Mouse (Mus musculus) MEL (cell line): ENCODE measurements at regions not wholly inside any gene's neighbourhood (a gene's known extent, or its start where the extent isn't known, plus 50 kb on each side); places are given as distances from the start of the nearest gene placed in this dataset.

Experiments used
- DNase-seq: peaks from one replicate; pipeline ENCODE4 v3.0.0; 2011; ENCODE audit warnings: low read depth, low spot score
- H3K27ac ChIP-seq: 2 replicates; pipeline ENCODE4 v1.5.1; 2012; ENCODE audit warnings: low read depth, mild to moderate bottlenecking, control low read depth, low read length, moderate library complexity; ENCODE audit not compliant: control insufficient read depth
- H3K27me3 ChIP-seq, 2 experiments: fragments of 150-350 bp in 1 of 2; sonication (generic) in 1 of 2; 2 replicates each; pipeline ENCODE4 v1.6.1; 2012; ENCODE audit warnings: low read length in 2 of 2, mild to moderate bottlenecking in 2 of 2, improper control_type of control experiment in 1 of 2, moderate library complexity in 1 of 2; ENCODE audit not compliant: insufficient read depth in 2 of 2, control insufficient read depth in 1 of 2
- H3K36me3 ChIP-seq, 2 experiments: 2 replicates each; pipeline ENCODE4 v1.6.1; 2012 to 2014; ENCODE audit warnings: low read length in 2 of 2, improper control_type of control experiment in 1 of 2, inconsistent platforms in 1 of 2, mild to moderate bottlenecking in 1 of 2; ENCODE audit not compliant: insufficient read depth in 2 of 2, control insufficient read depth in 1 of 2
- H3K4me1 ChIP-seq, 2 experiments: fragments of 150-350 bp in 1 of 2; sonication (generic) in 1 of 2; 2 replicates each; pipeline ENCODE4 v1.6.1; 2012; ENCODE audit warnings: low read length in 2 of 2, improper control_type of control experiment in 1 of 2, mild to moderate bottlenecking in 1 of 2; ENCODE audit not compliant: insufficient read depth in 2 of 2, control insufficient read depth in 1 of 2
- H3K4me3 ChIP-seq, 2 experiments: fragments of 150-350 bp in 1 of 2; sonication (generic) in 1 of 2; 2 replicates each; pipeline ENCODE4 v1.5.1; 2012; ENCODE audit warnings: low read depth in 2 of 2, low read length in 2 of 2, mild to moderate bottlenecking in 2 of 2, moderate library complexity in 2 of 2, control low read depth in 1 of 2, improper control_type of control experiment in 1 of 2; ENCODE audit not compliant: control insufficient read depth in 1 of 2, insufficient read depth in 1 of 2
- H3K79me2 ChIP-seq: 2 replicates; pipeline ENCODE4 v1.6.1; 2012; ENCODE audit warnings: mild to moderate bottlenecking, low read length, moderate library complexity; ENCODE audit not compliant: control insufficient read depth, poor library complexity, insufficient read depth
- H3K9ac ChIP-seq: 2 replicates; pipeline ENCODE4 v1.6.1; 2012; ENCODE audit warnings: low read depth, mild to moderate bottlenecking, control low read depth, low read length, moderate library complexity; ENCODE audit not compliant: control insufficient read depth, poor library complexity, severe bottlenecking
- H3K9me3 ChIP-seq: fragments of 150-350 bp; sonication (generic); replicated peaks from 2 replicates; pipeline ENCODE4 v1.6.1; 2012; ENCODE audit warnings: mild to moderate bottlenecking, low read length, improper control_type of control experiment, moderate library complexity; ENCODE audit not compliant: insufficient read depth
- CHD1 ChIP-seq: IDR thresholded peaks from 2 replicates; pipeline ENCODE4 v1.6.1; 2012; ENCODE audit warnings: low read depth, mild to moderate bottlenecking, inconsistent platforms, low read length, improper control_type of control experiment
- CHD2 ChIP-seq: IDR thresholded peaks from 2 replicates; pipeline ENCODE4 v1.6.1; 2011; ENCODE audit warnings: low read length, improper control_type of control experiment
- ELF1 ChIP-seq: IDR thresholded peaks from 2 replicates; pipeline ENCODE4 v1.6.1; 2014; ENCODE audit warnings: low read depth, mild to moderate bottlenecking, inconsistent platforms, low read length, improper control_type of control experiment, moderate library complexity
- EP300 ChIP-seq, 2 experiments: IDR thresholded peaks; 2 replicates each; pipeline ENCODE4 v1.6.1; 2011; ENCODE audit warnings: improper control_type of control experiment in 2 of 2, low read length in 2 of 2, low read depth in 1 of 2, mild to moderate bottlenecking in 1 of 2
- ETS1 ChIP-seq: IDR thresholded peaks from 2 replicates; pipeline ENCODE4 v1.6.1; 2012; ENCODE audit warnings: low read depth, mild to moderate bottlenecking, inconsistent platforms, low read length, improper control_type of control experiment, moderate library complexity
- GABPA ChIP-seq: IDR thresholded peaks from 2 replicates; pipeline ENCODE4 v1.6.1; 2012; ENCODE audit warnings: low read depth, mild to moderate bottlenecking, inconsistent platforms, low read length, improper control_type of control experiment, moderate library complexity
- JUND ChIP-seq: IDR thresholded peaks from 2 replicates; pipeline ENCODE4 v1.6.1; 2011; ENCODE audit warnings: low read depth, mild to moderate bottlenecking, improper control_type of control experiment, low read length
- KAT2A ChIP-seq: conservative IDR thresholded peaks from 2 replicates; pipeline ENCODE4 v1.6.1; 2012; ENCODE audit warnings: low read depth, low read length, improper control_type of control experiment, inconsistent platforms
- MAX ChIP-seq: IDR thresholded peaks from 2 replicates; pipeline ENCODE4 v1.6.1; 2011; ENCODE audit warnings: low read length, improper control_type of control experiment
- MEF2A ChIP-seq: IDR thresholded peaks from 2 replicates; pipeline ENCODE4 v1.6.1; 2014; ENCODE audit warnings: low read depth, mild to moderate bottlenecking, inconsistent platforms, low read length, improper control_type of control experiment; ENCODE audit not compliant: poor library complexity, insufficient replicate concordance, severe bottlenecking; ENCODE audit errors: extremely low read depth
- MYC ChIP-seq: IDR thresholded peaks from 2 replicates; pipeline ENCODE4 v1.6.1; 2011; ENCODE audit warnings: low read depth, mild to moderate bottlenecking, low read length, improper control_type of control experiment, moderate library complexity
- NRF1 ChIP-seq: IDR thresholded peaks from 2 replicates; pipeline ENCODE4 v1.6.1; 2014; ENCODE audit warnings: low read depth, mild to moderate bottlenecking, inconsistent platforms, low read length, improper control_type of control experiment, moderate library complexity; ENCODE audit not compliant: poor library complexity, insufficient read depth, severe bottlenecking
- TBP ChIP-seq: IDR thresholded peaks from 2 replicates; pipeline ENCODE4 v1.8.0; 2011; ENCODE audit warnings: low read depth, low read length, improper control_type of control experiment
- TCF12 ChIP-seq: IDR thresholded peaks from 2 replicates; pipeline ENCODE4 v1.6.1; 2014; ENCODE audit warnings: low read depth, mild to moderate bottlenecking, inconsistent platforms, low read length, improper control_type of control experiment, moderate library complexity
- UBTF ChIP-seq: IDR thresholded peaks from 2 replicates; pipeline ENCODE4 v1.6.1; 2012; ENCODE audit warnings: low read depth, mild to moderate bottlenecking, inconsistent platforms, low read length, improper control_type of control experiment, moderate library complexity, borderline replicate concordance; ENCODE audit not compliant: insufficient read depth
- USF1 ChIP-seq: IDR thresholded peaks from 2 replicates; pipeline ENCODE4 v1.6.1; 2014; ENCODE audit warnings: low read depth, mild to moderate bottlenecking, inconsistent platforms, low read length, improper control_type of control experiment, moderate library complexity
- USF2 ChIP-seq, 2 experiments: IDR thresholded peaks; 2 replicates each; pipeline ENCODE4 v1.6.1; 2011 to 2012; ENCODE audit warnings: improper control_type of control experiment in 2 of 2, low read length in 2 of 2, borderline replicate concordance in 1 of 2, inconsistent platforms in 1 of 2, low read depth in 1 of 2, mild to moderate bottlenecking in 1 of 2; ENCODE audit not compliant: insufficient read depth in 1 of 2
- ZC3H11A ChIP-seq: IDR thresholded peaks from 2 replicates; pipeline ENCODE4 v1.6.1; 2012; ENCODE audit warnings: low read depth, mild to moderate bottlenecking, inconsistent platforms, low read length, improper control_type of control experiment
- ZKSCAN1 ChIP-seq: IDR thresholded peaks from 2 replicates; pipeline ENCODE4 v1.6.1; 2012; ENCODE audit warnings: low read depth, mild to moderate bottlenecking, inconsistent platforms, low read length, improper control_type of control experiment, moderate library complexity
- ZNF384 ChIP-seq: IDR thresholded peaks from 2 replicates; pipeline ENCODE4 v1.6.1; 2012; ENCODE audit warnings: low read depth, mild to moderate bottlenecking, inconsistent platforms, low read length, improper control_type of control experiment

- Histone ChIP-seq H3K79me2 (no peaks in the 10 kb centered on the region), H3K4me1 (no peaks in the 10 kb centered on the region), H3K4me3 (no peak overlapping the region), H3K9me3 (no peaks in the 10 kb centered on the region), H3K36me3 (no peaks in the 10 kb centered on the region), H3K27me3 (no peaks in the 10 kb centered on the region), H3K27ac (no peak overlapping the region), H3K9ac (no peak overlapping the region)
- no peak for TF ChIP-seq MEF2A
- no peak for DNase-seq
Observed at GRCm38 (mm10) chr14:118414275-118414674, 147.5 kb downstream of the Gm9376 start.

- H3K36me3 ChIP-seq: no peaks in the 10 kb centered on the region
Observed at GRCm38 (mm10) chr14:118416163-118416562, 149.4 kb downstream of the Gm9376 start.

GRCm38 (mm10) chr14:118419442-118420193 is 152.9 kb downstream of the Gm9376 start:
- H3K27me3 ChIP-seq: no peaks in the 10 kb centered on the region
- DNase-seq: no peak

More at GRCm38 (mm10) chr14:118416163-118416562, 149.4 kb downstream of the Gm9376 start:
- Histone ChIP-seq H3K27me3 (no peaks in the 10 kb centered on the region), H3K9me3 (no peaks in the 10 kb centered on the region), H3K9ac (no peak overlapping the region), H3K4me3 (no peak overlapping the region), H3K79me2 (no peaks in the 10 kb centered on the region), H3K27ac (no peak overlapping the region), H3K4me1 (no peaks in the 10 kb centered on the region)
- DNase-seq: no peak
- TF ChIP-seq GABPA (no peak), TBP (no peak), ZKSCAN1 (no peak), NRF1 (no peak), MEF2A (no peak), ELF1 (no peak)

More at GRCm38 (mm10) chr14:118419442-118420193, 152.9 kb downstream of the Gm9376 start:
- Histone ChIP-seq H3K79me2 (no peaks in the 10 kb centered on the region), H3K27ac (no peak overlapping the region)
- no peak for TF ChIP-seq CHD1
- no peak for TF ChIP-seq ZKSCAN1
- no peak for TF ChIP-seq UBTF
- TF ChIP-seq EP300 (IDR thresholded peaks at IDR 0.05; ENCODE audit: low read depth in 1 of 2, low read length in 2 of 2): no peak
- no peak for TF ChIP-seq USF2 (IDR thresholded peaks at IDR 0.05; ENCODE audit: borderline replicate concordance in 1 of 2, insufficient read depth in 1 of 2, low read depth in 1 of 2, low read length in 2 of 2)
- no peak for TF ChIP-seq USF1
- TF ChIP-seq JUND: no peak
- no peak for TF ChIP-seq ELF1
- no peak for TF ChIP-seq MEF2A
- no peak for TF ChIP-seq GABPA
- TF ChIP-seq KAT2A: no peak
- no peak for TF ChIP-seq TCF12
- no peak for TF ChIP-seq CHD2
- TF ChIP-seq ETS1: no peak
- no peak for TF ChIP-seq ZC3H11A
- TF ChIP-seq ZNF384: no peak
- TF ChIP-seq MAX: no peak
- TF ChIP-seq MYC: no peak
- TF ChIP-seq, all 39 proteins: peak for 0
- H3K4me1 ChIP-seq: 0 out of 4 replicates have a peak, but pooled peaks cover 0 to 3% of the 10 kb centered on the region in 2 experiments
- H3K4me3 ChIP-seq: no peak overlapping the region
- no peaks in the 10 kb centered on the region for H3K36me3 ChIP-seq
- no peak overlapping the region for H3K9ac ChIP-seq
- H3K9me3 ChIP-seq: no peaks in the 10 kb centered on the region
